Mouse (Mus musculus) CH12.LX (cell line): ENCODE data around the gene S100pbp.

Source experiments
- ETS1 ChIP-seq: conservative IDR thresholded peaks from 2 replicates; pipeline ENCODE4 v1.6.1; 2012; ENCODE audit warnings: low read depth, mild to moderate bottlenecking, inconsistent platforms, low read length, improper control_type of control experiment, moderate library complexity
- IRF4 ChIP-seq: IDR thresholded peaks from 2 replicates; pipeline ENCODE4 v1.6.1; 2014; ENCODE audit warnings: low read depth, mild to moderate bottlenecking, inconsistent platforms, low read length, improper control_type of control experiment
- MYC ChIP-seq: IDR thresholded peaks from 2 replicates; pipeline ENCODE4 v1.6.1; 2011; ENCODE audit warnings: low read depth, mild to moderate bottlenecking, improper control_type of control experiment, low read length
- SMC3 ChIP-seq: IDR thresholded peaks from 2 replicates; pipeline ENCODE4 v1.6.1; 2011; ENCODE audit warnings: low read depth, low read length, improper control_type of control experiment
- ZC3H11A ChIP-seq: IDR thresholded peaks from 2 replicates; pipeline ENCODE4 v1.6.1; 2012; ENCODE audit warnings: low read depth, mild to moderate bottlenecking, inconsistent platforms, low read length, improper control_type of control experiment

DNA sequence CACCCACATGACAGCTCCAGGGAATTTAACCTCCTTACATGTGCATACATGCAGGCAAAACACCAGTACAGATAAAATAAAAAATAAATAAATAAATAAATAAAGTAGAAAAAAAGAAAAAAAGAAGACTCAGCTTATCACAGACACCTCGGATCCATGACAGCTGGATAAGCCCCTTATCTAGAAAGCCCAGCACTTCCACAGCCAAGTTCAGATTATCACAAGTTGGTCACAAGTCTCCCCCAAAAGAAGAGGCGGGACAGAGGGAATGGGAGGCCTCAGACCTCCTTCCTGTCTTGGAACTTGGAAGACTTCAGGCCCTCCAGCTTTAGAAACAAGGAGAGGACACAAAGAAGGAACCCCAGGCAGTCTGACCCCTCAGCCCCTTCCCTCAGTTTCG is 45.6 kb upstream of the S100pbp start:
- no peak for TF ChIP-seq MYC
- TF ChIP-seq ZC3H11A: no peak
- TF ChIP-seq SMC3: no peak
- no peak for TF ChIP-seq IRF4
- TF ChIP-seq ETS1: no peak
